Mouse (Mus musculus): Measurements from ENCODE around the gene Tmed1.
"Not testable (repeated sequence)": the region's sequence is repeated elsewhere in the genome, so short reads cannot be mapped to it uniquely, and the experiment has no call there.

Tmed1 gene

GRCm38 (mm10) chr9:21472913-21473312 lies 37.1 kb downstream of the Tmed1 start:
- no peak for DNase-seq (ENCODE audit: low spot score)

- DNase-seq (ENCODE audit: low spot score) = peak; percentile 49
These were observed 40.7 kb downstream of the Tmed1 start for GRCm38 (mm10) chr9:21469032-21470024.

- not testable (repeated sequence) for DNase-seq (ENCODE audit: low spot score)
These were observed 45.5 kb downstream of the Tmed1 start for GRCm38 (mm10) chr9:21464565-21464928.

GRCm38 (mm10) chr9:21463766-21464564 lies 46.1 kb downstream of the Tmed1 start:
- no peak for DNase-seq (ENCODE audit: low spot score)

- no peak for DNase-seq (ENCODE audit: low spot score)
These were observed 46.9 kb downstream of the Tmed1 start for GRCm38 (mm10) chr9:21463138-21463590.

GRCm38 (mm10) chr9:21460400-21460940 lies 49.6 kb downstream of the Tmed1 start:
- DNase-seq (ENCODE audit: low spot score) = no peak

- DNase-seq (ENCODE audit: low spot score) = no peak
These were observed 51.2 kb downstream of the Tmed1 start for GRCm38 (mm10) chr9:21458821-21459220.
